Mouse (Mus musculus): ENCODE measurements around the gene Opn4. TPM values are rescaled to one million over a fixed set of nuclear protein-coding genes. Genes with fewer than 3 reads are reported as not detected.
A peak's percentile ranks its signal among the peaks of the same experiment; 100 is the strongest.

The Opn4 gene
- polyA plus RNA-seq, 1 experiment from 2014 or later, result not detected

DNA sequence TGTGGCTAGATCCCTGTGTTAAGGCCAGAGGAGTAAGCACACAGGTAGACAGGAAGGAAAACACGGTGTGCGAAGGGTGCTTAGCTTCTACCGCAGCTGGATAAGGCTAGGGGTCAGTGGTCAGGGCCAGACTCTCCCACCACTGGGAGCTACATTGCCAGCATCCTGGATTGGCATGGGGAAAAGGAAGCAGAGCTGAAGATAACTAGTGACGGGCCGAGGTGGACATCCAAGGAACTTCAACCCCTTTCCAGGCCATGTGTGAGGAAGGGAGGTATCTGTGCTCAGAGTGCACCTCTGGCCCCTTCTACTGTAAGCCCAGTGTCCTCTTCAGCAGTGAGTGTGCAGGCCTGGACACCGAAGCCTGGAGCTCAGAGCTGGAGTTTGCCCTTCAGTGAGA is 46.5 kb downstream of the Opn4 start:
- Histone ChIP-seq H3K36me3 (no peaks in the 10 kb centered on the region), H3K9ac (no peak overlapping the region), H3K27me3 (0 out of 2 replicates have a peak, but pooled peaks cover 4% of the 10 kb centered on the region), H3K4me2 (replicated peaks) (no peak overlapping the region), H3K27ac (no peak overlapping the region), H3K9me3 (no peaks in the 10 kb centered on the region), H3K4me3 (no peak overlapping the region), H3K4me1 (peaks cover 6% of the 10 kb centered on the region)
- no peak for ATAC-seq (ENCODE audit: low FRiP score, low read depth)
- WGBS, result 86% methylated on average over 6 of the region's 6 CpGs

DNA sequence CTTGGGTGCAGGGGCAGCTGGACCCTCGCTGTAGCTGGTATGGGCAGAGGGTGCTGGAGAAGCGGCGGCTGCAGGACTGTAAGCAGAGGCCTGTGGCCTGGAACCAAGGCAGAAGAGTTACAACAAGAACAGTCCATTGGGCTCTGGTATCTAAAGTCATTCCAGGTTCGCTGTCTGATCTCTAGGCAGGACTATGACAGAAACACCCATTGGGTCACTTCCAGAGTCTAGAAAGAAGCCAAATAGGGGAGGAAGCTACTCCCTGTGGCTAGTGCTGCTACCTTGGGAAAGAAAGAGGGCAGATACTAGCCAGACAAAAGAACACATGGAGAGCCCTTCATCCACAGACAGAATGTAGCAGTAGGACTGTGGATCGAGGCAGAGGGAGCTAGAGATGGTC is 47.7 kb downstream of the Opn4 start:
- no peak for ATAC-seq (ENCODE audit: low FRiP score, low read depth)
- WGBS, result 90% methylated on average over 5 of the region's 5 CpGs
- no peak overlapping the region for H3K4me2 ChIP-seq (replicated peaks)

DNA sequence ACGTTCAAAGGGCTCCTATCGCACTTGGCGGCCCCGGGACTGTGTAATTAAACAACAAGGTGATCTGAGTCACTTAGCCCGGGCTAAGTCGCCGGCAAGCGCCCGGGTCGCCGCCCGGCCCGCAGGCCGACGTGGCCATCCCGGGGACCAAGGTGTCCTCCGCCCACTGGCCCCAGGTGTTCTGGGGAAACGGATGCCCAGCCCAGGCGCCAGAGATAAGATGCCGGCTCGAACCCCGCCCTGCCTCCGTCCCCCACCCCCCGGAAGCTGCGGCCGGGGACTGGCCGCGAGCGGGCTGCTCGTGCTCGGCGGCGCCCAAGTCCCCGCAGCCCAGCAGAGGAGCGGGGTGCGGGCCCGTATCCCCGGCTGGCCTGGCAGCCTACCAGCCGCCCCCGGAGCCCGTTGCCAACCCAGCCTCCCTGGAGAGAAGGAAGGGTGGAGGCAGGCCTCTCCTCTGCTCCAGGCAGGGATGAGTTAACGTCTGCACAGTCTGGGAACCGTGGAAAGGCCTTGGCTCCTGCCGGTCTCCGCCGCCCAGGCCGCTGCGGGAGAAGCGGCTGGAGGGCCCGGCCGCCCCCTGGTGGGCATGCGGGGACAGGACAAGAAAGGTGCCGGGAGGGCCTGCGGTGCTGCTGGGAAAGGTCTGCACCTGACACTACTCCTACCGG is 50.8 kb downstream of the Opn4 start:
- Histone ChIP-seq H3K36me3 (no peaks in the 10 kb centered on the region), H3K9me3 (no peaks in the 10 kb centered on the region), H3K27me3 (0 out of 2 replicates have a peak, but pooled peaks cover 7% of the 10 kb centered on the region), H3K4me2 (replicated peaks) (peak overlapping the region; percentile 81), H3K4me3 (peak overlapping the region; percentile 83), H3K4me1 (peaks cover 11% of the 10 kb centered on the region), H3K27ac (peak overlapping the region; percentile 90), H3K9ac (peak overlapping the region; percentile 84)
- peak; percentile 91 for ATAC-seq (ENCODE audit: low FRiP score, low read depth)
- under 1% methylated on average over 50 of the region's 55 CpGs for WGBS

More for the DNA sequence above, 47.7 kb downstream of the Opn4 start:
- Histone ChIP-seq H3K4me3 (no peak overlapping the region), H3K9ac (no peak overlapping the region), H3K4me1 (peaks cover 7% of the 10 kb centered on the region), H3K27ac (no peak overlapping the region), H3K36me3 (no peaks in the 10 kb centered on the region), H3K9me3 (no peaks in the 10 kb centered on the region), H3K27me3 (0 out of 2 replicates have a peak, but pooled peaks cover 4% of the 10 kb centered on the region)

DNA sequence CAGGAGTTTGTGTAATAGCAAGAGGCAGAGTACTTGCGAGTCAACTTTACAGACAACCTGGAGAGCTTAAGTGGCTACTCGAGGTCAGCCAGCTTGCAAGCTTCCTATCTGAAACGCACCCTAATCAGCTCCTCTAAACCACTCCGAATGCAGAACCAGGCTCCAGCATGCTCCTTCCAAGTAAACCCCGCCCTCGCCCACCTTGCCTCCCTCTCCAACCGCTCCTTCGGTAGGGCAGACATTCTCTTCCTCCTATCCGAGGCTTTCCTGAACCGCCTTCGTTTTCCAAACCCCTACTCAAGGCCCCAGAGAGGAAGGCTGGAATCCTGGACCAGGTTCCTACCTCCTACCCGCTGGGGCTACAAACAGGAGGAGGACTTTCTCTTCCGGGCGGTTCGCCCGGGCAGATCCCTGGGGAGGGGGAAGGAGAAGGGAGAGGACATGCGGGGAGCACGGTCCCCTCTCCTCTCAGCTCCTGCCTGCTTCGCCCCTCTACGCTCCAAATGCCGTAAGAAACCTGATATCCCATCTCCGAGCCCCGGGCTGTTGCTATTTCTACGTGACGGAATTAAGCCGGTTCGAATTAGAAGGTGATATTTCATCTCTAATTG is 51.4 kb downstream of the Opn4 start:
- peak overlapping the region; percentile 90 for H3K27ac ChIP-seq
- peak overlapping the region; percentile 81 for H3K4me2 ChIP-seq (replicated peaks)
- peak; percentile 76 for ATAC-seq (ENCODE audit: low FRiP score, low read depth)
- WGBS, result under 1% methylated on average over 27 of the region's 27 CpGs
- peak overlapping the region; percentile 83 for H3K4me3 ChIP-seq
- H3K27me3 ChIP-seq, result 0 out of 2 replicates have a peak, but pooled peaks cover 12% of the 10 kb centered on the region
- no peaks in the 10 kb centered on the region for H3K36me3 ChIP-seq
- H3K9me3 ChIP-seq, result no peaks in the 10 kb centered on the region
- H3K4me1 ChIP-seq, result peaks cover 11% of the 10 kb centered on the region
- peak overlapping the region; percentile 84 for H3K9ac ChIP-seq

DNA sequence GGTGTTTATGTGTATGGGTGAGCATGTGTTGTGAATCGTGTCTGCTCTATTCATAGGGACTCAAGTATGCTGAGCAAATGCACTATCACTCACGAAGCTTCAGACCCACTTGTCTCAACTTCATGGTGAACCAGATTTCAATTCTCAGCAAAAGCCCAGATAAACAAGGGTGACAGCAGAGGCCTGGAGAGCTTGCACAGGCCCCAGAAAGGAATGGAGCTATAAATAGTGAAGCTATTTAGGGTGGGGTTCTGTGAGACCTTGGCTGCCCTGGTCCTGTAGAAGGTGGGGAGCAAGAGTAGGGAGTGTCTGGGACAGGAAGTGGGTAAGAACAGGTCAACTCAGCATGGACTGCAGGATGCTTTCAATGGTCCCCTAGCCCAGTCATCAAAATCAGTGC is 55.4 kb downstream of the Opn4 start:
- no peak overlapping the region for H3K4me2 ChIP-seq (replicated peaks)
- peaks cover 15% of the 10 kb centered on the region for H3K4me1 ChIP-seq
- WGBS, result 70% methylated on average over 2 of the region's 2 CpGs
- H3K27ac ChIP-seq, result no peak overlapping the region
- H3K4me3 ChIP-seq, result no peak overlapping the region
- H3K27me3 ChIP-seq, result 0 out of 2 replicates have a peak, but pooled peaks cover 8% of the 10 kb centered on the region
- ATAC-seq (ENCODE audit: low FRiP score, low read depth), result no peak
- H3K9ac ChIP-seq, result no peak overlapping the region
- no peaks in the 10 kb centered on the region for H3K36me3 ChIP-seq
- H3K9me3 ChIP-seq, result no peaks in the 10 kb centered on the region

DNA sequence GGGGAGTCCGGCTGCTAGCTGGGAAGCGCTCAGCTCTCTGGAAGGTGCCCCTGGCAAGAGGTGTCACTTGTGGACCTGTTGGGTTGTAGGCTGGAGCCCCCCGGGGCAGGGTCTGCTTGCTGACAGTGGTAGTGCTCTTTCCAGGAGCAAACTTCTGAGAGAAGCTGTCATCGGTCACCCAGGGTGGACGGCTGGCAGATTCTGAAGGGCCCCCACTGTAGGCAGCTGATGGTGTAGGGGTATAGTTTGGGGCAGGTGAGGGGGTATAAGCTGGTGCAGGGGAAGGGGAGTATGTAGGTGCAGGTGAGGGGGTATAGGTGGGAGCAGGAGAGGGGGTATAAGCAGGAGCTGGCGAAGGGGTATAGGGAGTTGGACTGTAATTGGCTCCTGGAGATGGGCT is 55.9 kb downstream of the Opn4 start:
- Histone ChIP-seq H3K36me3 (no peaks in the 10 kb centered on the region), H3K9me3 (no peaks in the 10 kb centered on the region), H3K27me3 (0 out of 2 replicates have a peak, but pooled peaks cover 8% of the 10 kb centered on the region), H3K27ac (no peak overlapping the region), H3K4me2 (replicated peaks) (no peak overlapping the region), H3K4me3 (no peak overlapping the region), H3K4me1 (peaks cover 15% of the 10 kb centered on the region), H3K9ac (no peak overlapping the region)
- WGBS, result 84% methylated on average over 6 of the region's 6 CpGs
- no peak for ATAC-seq (ENCODE audit: low FRiP score, low read depth)

DNA sequence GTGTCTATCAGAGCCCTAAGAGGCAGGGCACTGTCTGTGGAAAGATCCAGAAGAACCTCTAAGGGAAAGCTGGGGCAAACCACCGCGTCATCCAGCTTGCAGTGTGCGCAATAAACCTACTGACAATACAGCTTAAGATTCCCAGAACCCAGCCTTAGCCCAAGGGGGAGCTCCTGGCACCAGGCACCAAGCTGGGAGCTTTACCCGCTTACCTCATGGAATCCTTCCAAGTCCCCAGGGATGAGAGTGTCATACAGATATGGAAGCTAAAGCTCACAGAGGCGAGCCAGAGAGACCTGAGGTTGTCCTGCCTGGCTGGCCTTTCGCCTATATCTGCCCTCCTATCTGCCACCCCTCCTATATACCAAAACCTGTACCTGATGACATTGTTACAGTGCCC is 56.3 kb downstream of the Opn4 start:
- no peak overlapping the region for H3K9ac ChIP-seq

DNA sequence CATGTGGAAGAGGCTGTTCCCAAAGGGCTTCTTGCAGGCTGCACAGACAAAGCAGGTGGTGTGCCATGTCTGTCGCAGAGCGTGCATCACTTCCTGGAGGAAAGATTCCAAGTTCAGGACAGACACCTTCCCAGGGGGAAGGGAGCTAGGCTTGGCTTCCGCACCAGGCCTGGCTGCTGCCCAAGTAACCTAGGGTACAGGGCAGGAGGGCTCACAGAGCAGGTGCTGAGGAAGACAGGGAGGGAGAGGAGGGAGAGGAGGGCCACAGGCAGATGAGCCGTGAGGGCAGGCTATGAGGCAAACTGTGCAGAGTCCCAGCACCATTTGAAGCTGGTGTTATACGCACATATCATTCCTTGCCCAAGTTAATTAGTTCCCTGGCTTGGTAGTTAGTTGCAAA is 58.0 kb downstream of the Opn4 start:
- 82% methylated on average over 5 of the region's 5 CpGs for WGBS
- no peaks in the 10 kb centered on the region for H3K36me3 ChIP-seq
- peaks cover 8% of the 10 kb centered on the region; the same call in 1 of the 2 replicates for H3K4me1 ChIP-seq
- H3K4me2 ChIP-seq (replicated peaks), result no peak overlapping the region
- H3K27me3 ChIP-seq, result 0 out of 2 replicates have a peak, but pooled peaks cover 8% of the 10 kb centered on the region
- H3K27ac ChIP-seq, result no peak overlapping the region
- no peaks in the 10 kb centered on the region for H3K9me3 ChIP-seq
- ATAC-seq (ENCODE audit: low FRiP score, low read depth), result 0 out of 2 replicates have a peak, but pooled peaks have one; percentile 29
- no peak overlapping the region for H3K4me3 ChIP-seq
- H3K9ac ChIP-seq, result no peak overlapping the region

More for the DNA sequence above, 56.3 kb downstream of the Opn4 start:
- no peak for ATAC-seq (ENCODE audit: low FRiP score, low read depth)
- no peak overlapping the region for H3K27ac ChIP-seq
- no peaks in the 10 kb centered on the region for H3K36me3 ChIP-seq
- H3K4me3 ChIP-seq, result no peak overlapping the region
- WGBS, result 80% methylated on average over 6 of the region's 6 CpGs
- 0 out of 2 replicates have a peak, but pooled peaks cover 8% of the 10 kb centered on the region for H3K27me3 ChIP-seq
- peaks cover 15% of the 10 kb centered on the region for H3K4me1 ChIP-seq
- no peak overlapping the region for H3K4me2 ChIP-seq (replicated peaks)
- no peaks in the 10 kb centered on the region for H3K9me3 ChIP-seq

DNA sequence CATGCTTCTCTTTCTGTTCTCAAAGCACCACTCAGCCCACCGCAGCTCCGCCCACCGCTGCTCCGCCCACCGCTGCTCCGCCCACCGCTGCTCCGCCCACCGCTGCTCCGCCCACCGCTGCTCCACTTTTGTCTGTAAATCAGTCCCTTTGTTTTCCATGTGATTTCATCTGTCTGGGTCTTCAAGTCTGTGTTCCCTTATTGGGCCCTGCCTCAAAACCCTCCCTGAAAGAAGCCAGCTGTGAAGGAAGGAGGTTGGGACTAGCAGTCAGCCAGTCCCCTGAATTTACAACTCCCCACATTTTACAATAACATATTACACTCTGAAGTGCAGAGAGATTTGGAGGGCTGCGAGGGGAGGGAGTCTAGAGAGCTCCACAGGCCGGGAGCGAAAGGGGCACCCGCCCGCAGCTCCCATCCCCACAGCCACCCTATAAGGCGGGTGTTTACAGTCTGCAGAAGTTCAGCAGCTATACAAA is 59.2 kb downstream of the Opn4 start:
- no peak overlapping the region for H3K9ac ChIP-seq
- ATAC-seq (ENCODE audit: low FRiP score, low read depth), result peak; percentile 66; the same call in 1 of the 2 replicates
- H3K27ac ChIP-seq, result peak overlapping the region; percentile 52; the same call in 1 of the 2 replicates
- H3K4me3 ChIP-seq, result no peak overlapping the region
- 15% methylated on average over 15 of the region's 17 CpGs for WGBS
- H3K9me3 ChIP-seq, result no peaks in the 10 kb centered on the region
- peaks cover 7% of the 10 kb centered on the region; the same call in 1 of the 2 replicates for H3K4me1 ChIP-seq
- H3K27me3 ChIP-seq, result 0 out of 2 replicates have a peak, but pooled peaks cover 8% of the 10 kb centered on the region
- H3K36me3 ChIP-seq, result no peaks in the 10 kb centered on the region
- H3K4me2 ChIP-seq (replicated peaks), result peak overlapping the region; percentile 37

Other genes with a start within 250 kb of the Opn4 start
- 1.6 and 2.8 TPM in 2 replicates for gene Fam25c, start 244.7 kb downstream of the Opn4 start, polyA plus RNA-seq (2015; fragmentation: Nextera tagmentation; extraction: Ambion mirVana)
- 3.6 and 3.7 TPM in 2 replicates for gene Sncg, start 225.4 kb downstream of the Opn4 start, polyA plus RNA-seq (2015; fragmentation: Nextera tagmentation; extraction: Ambion mirVana)
- 8.6 and 8.8 TPM in 2 replicates for gene Mmrn2, start 224.7 kb downstream of the Opn4 start, polyA plus RNA-seq (2015; fragmentation: Nextera tagmentation; extraction: Ambion mirVana)
- gene Bmpr1a, start 96.8 kb downstream of the Opn4 start, polyA plus RNA-seq (2015; fragmentation: Nextera tagmentation; extraction: Ambion mirVana), result 63.1 and 71.3 TPM in 2 replicates
- gene 9230112D13Rik, start 77.3 kb downstream of the Opn4 start, polyA plus RNA-seq (2015; fragmentation: Nextera tagmentation; extraction: Ambion mirVana), result not detected in 2 replicates
- 8.8 and 9.8 TPM in 2 replicates for gene Ldb3, start 11.5 kb downstream of the Opn4 start, polyA plus RNA-seq (2015; fragmentation: Nextera tagmentation; extraction: Ambion mirVana)
- gene Wapl, start 73.8 kb upstream of the Opn4 start, polyA plus RNA-seq (2015; fragmentation: Nextera tagmentation; extraction: Ambion mirVana), result 24.9 and 26.3 TPM in 2 replicates
- gene Grid1, start 220.0 kb upstream of the Opn4 start, polyA plus RNA-seq (2015; fragmentation: Nextera tagmentation; extraction: Ambion mirVana), result 0.50 and 0.91 TPM in 2 replicates

All from limb, embryonic 13.5 days (tissue).